Mouse (Mus musculus): ENCODE results near the gene Ninj1.

Gene Ninj1

DNA sequence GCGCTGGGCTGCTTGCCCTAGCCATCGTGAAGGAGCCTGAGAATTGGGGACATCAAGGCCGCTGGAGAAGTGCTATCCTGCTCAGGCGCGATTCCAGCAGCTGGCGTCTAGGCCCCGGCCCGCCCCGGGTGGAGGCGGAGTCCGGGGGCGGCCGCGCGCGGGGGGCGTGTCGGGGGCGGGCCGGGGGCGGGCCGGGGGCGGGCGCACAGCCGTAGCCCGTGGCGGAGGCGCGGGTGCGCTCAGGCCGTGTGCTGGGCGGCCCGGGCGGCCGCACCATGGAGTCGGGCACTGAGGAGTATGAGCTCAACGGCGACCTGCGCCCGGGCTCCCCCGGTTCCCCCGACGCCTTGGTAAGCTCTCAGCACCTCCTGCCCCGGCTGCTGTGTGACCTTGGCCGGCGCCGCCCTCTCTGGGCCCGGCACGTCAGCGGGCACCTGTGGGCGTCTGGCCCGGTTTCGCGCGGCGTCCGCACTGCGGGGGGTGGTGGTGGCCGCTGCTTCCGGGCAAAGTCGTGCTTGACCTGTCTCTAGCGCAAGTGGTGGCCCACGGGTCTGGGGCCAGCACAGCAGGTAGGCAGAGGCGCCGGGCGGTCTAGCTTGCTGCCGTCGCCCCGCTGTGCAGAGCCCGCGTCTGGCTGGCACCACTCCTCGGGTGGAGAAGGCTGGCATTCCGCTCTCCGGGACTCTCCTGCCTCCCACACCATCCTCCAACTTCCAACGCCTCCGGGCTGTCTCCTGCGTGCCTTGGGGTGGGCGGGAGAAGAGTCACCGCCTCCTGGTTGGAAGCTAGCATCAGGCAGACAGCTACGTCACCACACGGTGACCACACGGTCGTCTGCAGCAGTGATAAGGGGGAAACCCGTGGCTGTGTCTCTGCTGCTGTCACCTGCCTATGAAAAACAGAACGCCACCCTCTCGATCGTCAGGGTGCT, at the start of gene Ninj1:
Gene Ninj1, plus strand, starts transcription at position 198 of the 931 bp plus-strand sequence.
- peak; percentile 76 for DNase-seq (ENCODE audit: low read depth, low spot score)

DNA sequence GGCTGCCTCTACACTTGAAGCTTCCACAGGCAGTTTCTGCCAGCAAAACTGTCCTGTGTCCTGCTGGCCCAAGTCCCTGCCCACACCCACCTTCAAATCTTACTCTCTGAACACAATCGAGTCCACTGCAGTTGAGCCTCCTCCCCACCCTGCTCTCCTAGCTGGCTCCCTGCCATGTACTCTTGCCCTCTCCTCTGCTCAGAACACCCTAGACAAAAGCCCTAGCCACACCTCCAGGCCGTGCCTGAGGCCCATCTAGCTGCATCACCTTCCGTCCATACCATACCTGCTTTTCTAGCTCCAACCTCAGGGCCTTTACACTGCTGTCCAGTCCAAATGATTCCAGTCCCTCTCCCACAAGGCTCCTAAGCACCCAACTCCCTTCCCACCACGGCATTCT, 46.7 kb upstream of the Ninj1 start:
- no peak for DNase-seq (ENCODE audit: low read depth, low spot score)

DNA sequence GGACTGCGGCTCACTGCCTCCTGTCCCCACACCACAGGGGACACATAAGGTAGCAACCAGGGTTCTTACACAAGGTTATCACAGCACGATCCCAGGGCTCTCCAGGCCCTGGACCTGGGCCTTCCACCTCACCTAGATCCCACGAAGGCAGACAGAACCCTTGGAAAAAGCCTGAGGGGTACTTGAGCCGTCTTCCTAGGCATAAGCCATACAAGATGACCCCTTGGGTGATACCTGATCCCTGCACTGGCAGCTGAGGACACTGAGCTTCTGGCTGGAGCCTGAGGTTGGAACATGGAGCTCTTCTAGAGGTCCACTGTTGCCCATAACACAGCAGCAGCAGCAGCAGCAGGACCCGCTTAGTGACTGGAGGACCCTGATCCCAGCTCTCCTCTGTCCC, 44.9 kb upstream of the Ninj1 start:
- DNase-seq (ENCODE audit: low read depth, low spot score): no peak

DNA sequence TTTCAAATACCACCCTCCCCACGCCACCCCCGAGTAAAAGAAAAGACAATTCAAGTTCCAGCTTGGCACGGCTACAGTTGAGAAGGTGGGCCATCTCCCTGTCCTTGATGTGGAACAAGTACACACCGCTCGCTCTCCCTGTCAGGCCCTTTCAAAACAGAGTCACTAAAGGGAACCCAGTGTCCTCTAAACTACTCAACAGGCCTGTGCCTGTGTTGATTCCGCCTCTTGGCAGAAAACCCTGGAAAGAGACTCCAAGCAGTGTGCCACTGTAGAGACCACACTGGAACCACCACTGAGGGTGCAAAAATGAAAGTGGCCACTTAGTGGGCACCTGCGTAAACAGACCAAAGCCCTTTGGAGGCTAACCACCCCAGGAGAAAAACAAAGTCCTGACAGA, 44.0 kb upstream of the Ninj1 start:
- no peak for DNase-seq (ENCODE audit: low read depth, low spot score)

DNA sequence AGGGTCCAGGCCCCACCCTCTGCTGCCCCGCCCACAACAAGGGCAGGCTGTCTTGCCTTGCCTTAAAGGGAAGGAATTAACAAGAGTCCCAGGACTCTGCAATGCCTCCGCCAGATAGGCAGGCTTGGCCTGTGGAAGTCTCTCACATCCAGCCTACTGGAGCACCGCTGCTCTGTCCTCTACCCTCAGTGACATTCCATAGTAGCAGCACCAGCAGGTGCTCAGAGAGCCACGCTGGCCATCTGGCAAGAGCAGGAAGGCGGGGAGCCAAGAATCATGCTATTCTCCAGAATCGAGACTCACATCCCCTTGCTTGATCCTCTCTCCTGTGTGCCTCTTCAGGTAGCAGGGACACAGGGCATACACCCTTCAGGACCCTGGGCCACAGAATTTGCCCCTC, 42.8 kb upstream of the Ninj1 start:
- DNase-seq (ENCODE audit: low read depth, low spot score): no peak

DNA sequence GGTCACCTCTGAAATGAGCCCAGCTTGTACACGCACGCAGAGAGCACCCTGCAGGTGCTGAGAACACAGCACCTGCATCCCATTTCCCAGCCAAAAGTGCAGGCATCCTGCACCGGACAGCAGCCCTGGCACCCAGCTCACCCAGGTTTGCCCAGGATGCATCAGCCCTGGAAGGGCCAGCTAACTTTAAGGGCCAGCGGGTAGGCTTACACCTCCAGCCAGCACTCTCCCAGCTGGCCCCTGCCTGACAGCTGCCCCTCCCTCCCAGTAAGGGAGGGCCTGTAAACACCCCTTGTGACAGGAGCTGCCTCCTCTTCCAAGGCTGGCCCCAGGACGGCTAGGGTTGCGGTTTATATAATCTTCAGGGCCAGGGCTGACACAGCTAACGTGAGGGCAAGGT, 41.9 kb upstream of the Ninj1 start:
- no peak for DNase-seq (ENCODE audit: low read depth, low spot score)

DNA sequence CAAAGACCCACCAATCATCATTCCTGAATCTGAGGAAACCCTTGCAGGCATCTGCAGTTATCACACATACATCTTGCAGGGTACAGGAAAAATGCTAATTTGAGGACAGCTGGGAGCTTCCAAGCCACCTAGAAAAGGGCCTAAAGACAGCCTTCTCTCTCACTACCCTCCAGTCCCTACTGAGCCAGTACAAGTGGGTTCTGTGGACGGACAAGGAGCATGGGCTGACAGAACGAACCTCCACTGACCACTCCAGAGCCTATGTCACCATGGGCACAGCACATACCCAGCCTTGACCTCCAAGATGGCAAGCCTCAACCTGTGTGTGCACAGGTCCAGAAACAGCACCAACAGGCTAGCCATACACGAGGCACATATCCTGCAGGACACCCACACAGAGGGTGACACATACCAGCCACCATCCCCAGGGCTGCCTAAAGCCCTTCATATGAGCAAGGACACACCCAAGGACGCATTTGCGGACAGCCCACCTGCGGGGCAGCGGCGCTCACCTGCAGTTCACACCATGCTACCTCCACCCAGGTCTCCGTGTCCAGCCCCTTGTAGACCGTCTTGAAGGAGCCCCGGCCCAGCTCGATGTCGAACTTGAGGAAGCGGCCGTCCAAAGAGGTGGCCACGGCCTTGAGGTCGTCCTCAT, 41.1 kb upstream of the Ninj1 start:
- DNase-seq (ENCODE audit: low read depth, low spot score): no peak

DNA sequence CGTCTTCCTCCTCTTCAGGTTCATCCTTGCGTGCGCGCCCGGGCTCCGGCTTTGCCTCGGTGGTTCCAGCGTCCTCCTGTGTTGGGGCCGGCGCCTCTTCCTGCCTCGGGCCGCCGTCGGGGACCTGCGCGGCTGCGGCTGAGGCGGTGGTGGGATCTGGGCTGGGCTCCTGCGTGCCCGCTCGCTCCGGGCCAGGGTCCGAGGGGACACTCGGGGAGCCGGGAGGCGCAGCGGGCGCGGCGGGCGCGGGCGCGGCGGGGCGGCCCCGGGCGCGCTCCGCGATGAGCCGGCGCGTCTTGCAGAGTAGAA, 40.6 kb upstream of the Ninj1 start:
- no peak for DNase-seq (ENCODE audit: low read depth, low spot score)

DNA sequence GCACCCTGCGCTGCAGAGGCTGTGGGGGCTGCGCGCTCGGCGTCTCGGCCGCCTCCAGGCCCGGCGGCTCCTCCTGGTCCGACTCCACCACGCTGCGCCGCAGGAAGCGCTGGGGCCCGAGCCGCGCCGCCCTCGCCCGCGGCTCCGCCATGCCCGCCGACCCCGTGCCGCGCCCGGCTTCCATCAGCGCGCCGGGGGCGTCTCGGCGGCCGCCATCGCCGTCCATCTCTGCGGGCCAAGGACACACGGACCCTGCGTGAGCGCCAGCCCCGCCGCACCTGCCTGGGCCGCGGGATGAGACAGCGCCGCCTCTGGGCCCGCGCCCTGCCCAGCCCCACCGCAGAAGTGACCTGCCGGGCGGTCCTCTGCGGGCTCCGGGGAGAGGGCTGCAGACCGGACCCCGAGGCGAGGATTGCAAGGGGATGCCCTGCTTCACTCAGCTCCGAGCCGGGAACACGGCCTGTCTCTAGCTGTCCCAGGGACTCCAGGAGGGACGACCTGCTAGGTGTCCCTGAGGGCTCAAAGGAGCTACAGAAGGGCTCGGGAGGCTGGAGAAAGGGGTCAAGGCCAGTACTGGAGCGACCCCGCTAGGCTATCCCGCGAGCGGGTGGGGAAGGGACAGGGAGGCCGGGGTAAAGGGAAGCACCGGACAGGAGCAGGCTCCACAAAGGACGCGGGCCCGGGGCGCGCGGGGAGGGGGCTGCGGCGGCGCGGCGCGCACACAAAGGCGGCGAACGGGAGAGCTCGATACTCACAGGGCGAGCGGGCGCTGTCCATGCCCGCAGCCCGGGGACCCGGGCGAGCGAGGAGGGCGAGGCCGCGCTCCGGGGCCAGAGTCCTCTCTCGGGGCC, 40.1 kb upstream of the Ninj1 start:
- no peak for DNase-seq (ENCODE audit: low read depth, low spot score)

DNA sequence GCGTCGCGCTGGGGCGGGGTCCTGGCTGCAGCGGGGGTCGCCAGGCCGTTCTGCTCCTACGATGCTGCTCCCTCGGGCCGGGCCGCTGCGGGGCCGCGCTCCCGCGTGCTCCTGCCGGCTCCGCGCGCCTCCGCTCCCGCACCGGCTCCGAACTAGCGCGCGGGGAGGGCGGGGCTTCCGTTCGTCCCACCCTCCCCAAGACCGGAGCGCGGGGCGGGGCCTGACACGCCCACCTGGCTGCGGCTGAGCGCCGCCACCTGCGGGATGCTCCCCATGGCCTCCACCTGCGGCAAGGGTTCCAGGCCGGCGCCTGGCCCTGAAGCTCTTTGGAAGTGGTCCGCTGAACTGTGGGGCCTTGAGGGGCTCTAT, 39.4 kb upstream of the Ninj1 start, which contains the start of gene Wnk2:
Gene Wnk2, minus strand, starts transcription at position 157 of the 369 bp plus-strand sequence.
- DNase-seq (ENCODE audit: low read depth, low spot score): no peak

DNA sequence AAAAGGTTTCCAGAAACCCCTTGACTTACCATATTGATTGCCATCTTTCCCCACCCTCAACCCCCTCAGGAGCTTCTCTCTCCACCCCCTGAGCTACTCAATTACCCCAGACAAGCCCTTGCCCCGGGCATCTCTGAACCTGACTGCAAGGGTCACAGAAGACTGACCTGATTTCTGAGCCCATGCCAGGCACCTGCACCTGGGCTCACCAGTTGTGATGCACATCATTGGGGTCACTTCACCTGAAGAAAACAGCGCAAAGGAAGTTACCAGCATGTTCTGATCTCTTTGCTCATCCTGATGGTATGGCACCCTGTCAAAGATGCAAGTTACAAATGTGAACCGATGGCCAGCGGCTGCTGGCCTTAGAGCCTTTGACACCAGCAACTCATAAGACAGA, 38.6 kb upstream of the Ninj1 start:
- DNase-seq (ENCODE audit: low read depth, low spot score): no peak

DNA sequence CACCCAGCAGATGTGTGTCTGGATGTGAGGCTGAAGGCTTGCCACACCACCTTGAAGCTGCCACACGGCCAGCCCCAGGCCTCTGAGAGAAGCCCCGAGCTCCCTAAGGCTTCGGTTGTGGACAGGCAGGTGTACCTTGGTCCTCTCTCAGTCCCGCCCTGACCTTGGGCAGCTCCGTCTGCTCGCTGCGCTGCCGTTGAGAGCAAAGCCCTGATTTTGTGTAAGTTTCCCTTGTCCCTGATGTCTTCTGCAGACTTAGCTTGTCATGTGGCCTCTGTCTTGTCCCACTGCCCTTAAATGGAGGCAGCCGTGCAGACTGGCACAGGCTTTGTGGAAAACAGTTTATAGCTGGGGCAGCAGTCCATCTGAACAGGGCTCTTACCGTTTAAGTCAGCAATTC, 33.3 kb upstream of the Ninj1 start:
- DNase-seq (ENCODE audit: low read depth, low spot score): no peak

DNA sequence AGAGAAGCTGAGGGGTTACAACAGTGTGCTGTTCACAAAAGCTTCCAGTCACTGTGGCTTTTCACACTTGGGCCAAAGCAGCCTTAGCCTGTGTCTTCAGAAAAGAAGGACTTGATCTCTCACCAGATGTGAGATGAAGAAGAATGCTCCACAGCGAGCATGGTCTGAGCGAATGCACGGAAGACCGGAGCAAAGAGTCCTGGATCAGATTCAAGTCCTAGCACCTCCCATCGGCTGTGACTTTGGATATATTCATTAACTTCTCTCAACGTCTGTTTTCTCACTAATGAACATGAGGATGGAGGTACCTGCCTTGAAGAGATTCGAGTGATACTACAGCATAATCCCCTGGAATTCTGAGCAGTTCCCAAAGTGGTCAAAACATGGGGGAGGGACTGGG, 32.7 kb upstream of the Ninj1 start:
- no peak for DNase-seq (ENCODE audit: low read depth, low spot score)

DNA sequence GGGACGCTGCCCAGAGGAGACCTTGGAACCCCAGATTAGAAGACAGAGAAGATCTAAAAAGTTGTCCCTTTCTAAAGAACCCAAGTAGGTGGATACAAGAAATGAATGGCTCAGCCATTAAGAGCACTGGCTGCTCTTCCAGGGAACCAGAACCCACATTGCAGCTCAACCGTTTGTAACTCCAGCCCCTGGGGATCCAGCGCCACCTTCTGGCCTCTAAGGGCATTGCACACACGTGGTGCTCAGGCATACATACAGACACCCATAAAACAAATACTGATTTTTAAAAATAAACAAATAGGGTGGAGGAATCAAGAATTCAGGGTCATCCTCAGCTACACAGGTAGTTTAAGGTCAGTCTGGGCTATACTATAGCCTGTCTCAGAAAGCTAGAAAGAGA, 30.6 kb upstream of the Ninj1 start:
- DNase-seq (ENCODE audit: low read depth, low spot score): no peak

DNA sequence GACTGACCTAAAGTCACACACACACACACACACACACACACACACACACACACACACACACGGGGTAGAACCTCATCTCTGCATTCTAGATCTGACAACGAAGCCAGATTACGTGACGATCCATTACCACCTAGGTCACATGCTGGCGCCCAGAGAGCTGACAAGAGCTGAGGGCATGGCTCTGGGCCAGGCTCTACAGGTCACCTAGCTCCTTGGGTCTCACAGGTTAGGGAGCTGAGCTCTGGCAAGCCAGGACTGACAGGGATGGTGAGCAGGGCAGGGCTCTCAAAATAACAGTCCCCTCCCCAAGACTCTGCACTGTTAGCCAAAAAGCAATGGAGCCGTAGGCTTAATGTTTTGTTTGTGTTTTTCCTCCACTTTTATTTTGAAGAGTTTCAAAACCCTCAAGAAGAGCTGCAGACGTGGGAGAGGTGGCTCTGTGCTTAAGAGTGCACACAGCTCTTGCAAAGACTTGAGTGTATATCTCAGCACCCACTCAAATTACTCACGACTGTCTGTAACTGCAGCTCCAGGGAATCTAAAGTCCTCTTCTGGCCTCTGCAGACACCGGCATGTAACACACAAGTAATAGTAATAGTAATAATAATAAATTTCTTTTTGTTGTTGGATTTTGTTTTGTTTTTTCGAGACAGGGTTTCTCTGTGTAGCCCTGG, 29.1 kb upstream of the Ninj1 start:
- no peak for DNase-seq (ENCODE audit: low read depth, low spot score)

DNA sequence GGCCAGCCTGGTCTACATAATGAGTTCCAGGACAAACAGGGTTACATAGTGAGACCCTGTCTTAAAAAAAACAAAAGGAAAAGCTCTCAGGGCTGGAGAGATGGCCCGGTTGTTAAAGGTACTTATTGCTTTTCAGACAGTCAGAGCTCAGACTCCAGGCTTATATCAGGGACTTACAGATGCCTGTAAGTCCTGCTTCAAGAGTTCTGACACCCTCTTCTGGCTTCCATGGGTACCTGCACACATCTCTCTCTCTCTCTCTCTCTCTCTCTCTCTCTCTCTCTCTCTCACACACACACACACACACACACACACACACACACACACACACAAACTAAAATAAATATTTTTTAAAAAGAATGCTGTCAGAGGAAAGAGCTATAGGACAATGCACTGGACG, 26.0 kb upstream of the Ninj1 start:
- DNase-seq (ENCODE audit: low read depth, low spot score): no peak

DNA sequence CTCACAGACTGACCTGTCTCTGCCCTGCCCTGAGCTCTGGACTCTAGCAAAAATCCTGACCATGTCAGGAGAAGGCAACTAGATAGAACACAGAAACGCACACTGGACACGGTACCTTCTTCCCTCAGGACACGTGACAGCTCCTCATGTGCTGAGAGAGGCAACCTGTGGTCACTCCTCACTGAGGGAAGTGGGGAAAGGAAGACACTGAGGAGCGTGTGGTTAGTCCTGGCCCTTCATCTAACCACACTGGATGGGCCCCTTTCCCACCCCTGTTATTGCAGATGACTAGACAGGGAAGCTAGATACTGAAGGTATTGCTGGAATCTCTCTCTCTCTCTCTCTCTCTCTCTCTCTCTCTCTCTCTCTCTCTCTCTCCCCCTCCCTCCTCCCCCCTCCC, 24.6 kb upstream of the Ninj1 start:
- DNase-seq (ENCODE audit: low read depth, low spot score): no peak

DNA sequence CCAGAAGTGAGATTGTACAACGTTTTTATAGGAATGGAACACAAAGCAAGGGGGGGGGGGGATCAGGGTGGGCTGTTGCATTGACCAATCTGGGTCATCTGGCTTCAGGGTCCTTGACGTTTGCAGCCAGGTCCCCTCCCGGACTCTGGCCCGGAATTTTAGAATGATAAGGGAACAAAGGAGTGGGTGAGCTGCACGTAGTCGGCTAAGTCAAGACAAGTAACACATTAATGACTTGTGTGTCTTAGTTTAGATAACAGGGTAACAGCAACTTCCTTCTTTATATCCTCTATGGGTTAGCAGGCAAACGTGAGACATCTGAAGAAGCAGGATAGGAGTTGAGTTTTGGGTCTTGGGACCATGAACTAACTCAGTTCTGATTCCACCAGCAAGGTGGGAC, 23.6 kb upstream of the Ninj1 start:
- DNase-seq (ENCODE audit: low read depth, low spot score): no peak

DNA sequence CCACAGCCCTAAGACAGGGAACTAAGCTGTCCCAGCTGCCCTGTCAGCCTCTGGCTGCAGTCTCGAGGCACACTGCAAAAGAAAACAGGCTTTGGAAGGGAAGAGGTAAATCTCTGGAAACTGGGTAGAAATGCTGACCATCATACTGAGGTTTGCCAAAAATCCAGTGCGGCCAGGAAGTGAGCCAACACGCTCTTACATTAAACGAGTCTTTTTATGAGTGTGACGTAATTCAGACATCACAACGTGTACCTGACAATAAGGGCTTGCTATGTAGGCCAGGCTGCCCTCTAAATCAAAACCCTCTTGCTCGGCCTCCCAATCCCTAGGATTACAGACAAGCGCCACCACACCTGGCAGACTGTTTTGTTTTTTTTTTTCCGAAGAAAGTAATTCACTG, 20.2 kb upstream of the Ninj1 start:
- DNase-seq (ENCODE audit: low read depth, low spot score): no peak

DNA sequence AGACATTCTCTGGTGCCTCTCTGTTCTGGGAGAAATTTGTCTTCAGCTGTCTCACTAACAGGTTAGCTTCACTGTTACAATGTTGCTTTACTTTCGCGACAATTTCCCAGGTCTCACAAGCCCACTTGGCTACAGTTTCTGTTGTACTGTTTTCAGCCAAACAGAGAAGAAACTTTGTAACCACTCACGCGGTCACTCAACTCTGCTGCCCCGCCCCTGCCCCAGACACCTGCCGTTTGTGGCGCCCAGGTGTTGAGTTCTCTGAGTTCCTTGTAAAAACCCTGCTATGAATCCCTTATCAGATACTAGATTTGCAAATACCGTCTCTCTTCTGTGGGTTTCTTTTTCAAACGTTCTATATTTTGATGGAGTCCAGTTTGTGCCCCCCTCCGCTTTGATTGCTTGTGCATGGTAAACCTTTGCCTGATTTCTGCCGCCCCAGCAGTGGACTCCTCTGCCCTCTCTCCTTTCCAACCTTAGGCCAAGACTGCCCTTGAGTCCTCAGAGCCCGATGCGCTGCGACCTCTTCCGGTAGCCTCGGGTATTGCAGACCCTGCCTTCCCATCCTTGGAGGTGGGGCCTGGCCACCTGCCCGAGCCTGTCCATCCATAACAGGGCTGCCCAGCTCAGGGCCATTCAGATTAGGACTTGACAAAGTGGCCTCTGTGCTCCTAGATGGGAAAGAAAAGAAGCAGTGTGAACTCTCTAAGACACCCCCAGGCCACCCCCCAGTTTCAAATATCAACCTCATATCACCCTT, 17.7 kb upstream of the Ninj1 start:
- peak; percentile 73 for DNase-seq (ENCODE audit: low read depth, low spot score)

DNA sequence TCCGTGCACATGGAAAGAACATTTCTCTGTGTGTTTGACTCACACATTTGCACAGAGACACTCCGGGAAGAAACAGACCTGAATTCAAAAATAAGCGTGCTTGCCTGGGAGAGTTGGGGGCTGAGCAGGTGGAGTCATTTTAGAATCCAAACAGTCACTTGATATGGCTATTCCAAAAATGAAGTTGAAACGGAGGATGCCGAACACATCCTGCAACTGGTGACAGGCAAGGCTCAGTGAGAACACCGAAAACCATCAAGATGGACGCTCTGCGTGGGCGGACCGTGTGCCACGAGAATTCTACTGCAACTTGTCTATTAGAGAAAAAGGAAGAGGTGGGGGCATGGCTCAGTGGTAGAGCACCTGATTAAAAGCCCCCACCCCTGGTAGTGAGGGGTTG, 16.7 kb upstream of the Ninj1 start:
- no peak for DNase-seq (ENCODE audit: low read depth, low spot score)

All from 3T3-L1 (cell line).